Mouse (Mus musculus): Measurements from ENCODE around the gene Lypd6b.

The Lypd6b gene

GRCm38 (mm10) chr2:49952632-49953293, 165.3 kb downstream of the Lypd6b start:
- DNase-seq: no peak

GRCm38 (mm10) chr2:49957449-49957848, 170.0 kb downstream of the Lypd6b start:
- no peak for DNase-seq

- no peak for DNase-seq
Observed at GRCm38 (mm10) chr2:49961991-49962390, 174.5 kb downstream of the Lypd6b start.

GRCm38 (mm10) chr2:49964899-49965298, 177.4 kb downstream of the Lypd6b start:
- no peak for DNase-seq

GRCm38 (mm10) chr2:49967748-49968147, 180.3 kb downstream of the Lypd6b start:
- DNase-seq: no peak

GRCm38 (mm10) chr2:49970990-49971389, 183.5 kb downstream of the Lypd6b start:
- DNase-seq: no peak

GRCm38 (mm10) chr2:49978606-49979005, 191.1 kb downstream of the Lypd6b start:
- DNase-seq: no peak

- no peak for DNase-seq
Observed at GRCm38 (mm10) chr2:49979991-49980390, 192.5 kb downstream of the Lypd6b start.

- DNase-seq: no peak
Observed at GRCm38 (mm10) chr2:49983021-49983420, 195.5 kb downstream of the Lypd6b start.

GRCm38 (mm10) chr2:49984780-49985179, 197.3 kb downstream of the Lypd6b start:
- DNase-seq: no peak

- DNase-seq: no peak
Observed at GRCm38 (mm10) chr2:49995841-49996240, 208.4 kb downstream of the Lypd6b start.

- no peak for DNase-seq
Observed at GRCm38 (mm10) chr2:49997216-49997615, 209.7 kb downstream of the Lypd6b start.
